Mouse (Mus musculus) G1E (cell line): Measurements from ENCODE around the gene Cd47. TPM values are rescaled to one million over a fixed set of nuclear protein-coding genes. Genes with fewer than 3 reads are reported as not detected.

ENCODE experiments used
- ATAC-seq: 2 replicates; pipeline ENCODE4 v1.8.0; 2016; ENCODE audit warnings: mild to moderate bottlenecking; ENCODE audit not compliant: insufficient number of reproducible peaks, poor library complexity, low FRiP score, severe bottlenecking; ENCODE audit errors: extremely low read depth
- DNase-seq: peaks from one replicate; pipeline ENCODE4 v3.0.0; 2012; ENCODE audit warnings: low spot score
- H3K27me3 ChIP-seq: 2 replicates; pipeline ENCODE4 v1.6.1; 2012; ENCODE audit warnings: mild to moderate bottlenecking, low read length, inconsistent platforms; ENCODE audit not compliant: insufficient read depth
- H3K36me3 ChIP-seq: replicated peaks from 2 replicates; pipeline ENCODE3; 2012; ENCODE audit warnings: mild to moderate bottlenecking, inconsistent platforms
- H3K4me1 ChIP-seq: 2 replicates; pipeline ENCODE4 v1.6.1; 2012; ENCODE audit warnings: low read depth, low read length, inconsistent platforms, mixed read lengths; ENCODE audit not compliant: insufficient read depth
- H3K4me3 ChIP-seq: 2 replicates; pipeline ENCODE4 v1.5.1; 2012; ENCODE audit warnings: low read depth, mild to moderate bottlenecking, inconsistent platforms, low read length, moderate library complexity, mixed read lengths
- H3K9me3 ChIP-seq: replicated peaks from 2 replicates; pipeline ENCODE4 v1.6.1; 2012; ENCODE audit warnings: inconsistent platforms
- CTCF ChIP-seq: IDR thresholded peaks from 2 replicates; pipeline ENCODE4 v1.5.1; 2012; ENCODE audit warnings: low read depth, low read length, inconsistent platforms, mixed read lengths
- GATA1 ChIP-seq: IDR thresholded peaks from 2 replicates; pipeline ENCODE4 v1.6.1; 2012; ENCODE audit warnings: borderline replicate concordance, low read length, inconsistent platforms, mixed read lengths
- GATA2 ChIP-seq: IDR thresholded peaks from 2 replicates; pipeline ENCODE4 v1.6.1; 2012; ENCODE audit warnings: low read depth, low read length, inconsistent platforms, borderline replicate concordance
- POLR2AphosphoS5 ChIP-seq: IDR thresholded peaks from 2 replicates; pipeline ENCODE4 v1.6.1; 2012; ENCODE audit warnings: low read depth, low read length, inconsistent platforms; ENCODE audit not compliant: insufficient replicate concordance
- TAL1 ChIP-seq: conservative IDR thresholded peaks from 2 replicates; pipeline ENCODE4 v1.6.1; 2012; ENCODE audit warnings: low read depth, low read length, inconsistent platforms, mixed read lengths
- polyA plus RNA-seq: library from polyadenylated mRNA; stranded (reverse); fragments of >175 nt; gene quantifications from 2 replicates; pipeline ENCODE4 v1.2.3, GENCODE M21; 2012
- total RNA-seq, 2 experiments: library from RNA; stranded (forward) in 1 of 2; stranded (reverse) in 1 of 2; fragments of 200-1000 nt in 1 of 2; fragments of >200 nt in 1 of 2; fragmentation: Nextera tagmentation in 1 of 2; gene quantifications; 2 replicates each; pipeline ENCODE4 v1.2.3; 2014 to 2017

The Cd47 gene
- total and polyA plus RNA-seq, 3 experiments = 88.8 to 451 (median 155) TPM

GRCm38 (mm10) chr16:49798790-49799189 is 1.5 kb upstream of the Cd47 start:
- H3K4me1 ChIP-seq = peaks cover 82% of the 10 kb centered on the region
- no peak for ATAC-seq
- H3K27me3 ChIP-seq = no peaks in the 10 kb centered on the region
- no peak for DNase-seq
- no peak overlapping the region for H3K4me3 ChIP-seq
- H3K36me3 ChIP-seq = no peaks in the 10 kb centered on the region
- TF ChIP-seq CTCF (no peak), TAL1 (no peak), GATA2 (no peak), POLR2AphosphoS5 (no peak), GATA1 (no peak)
- H3K9me3 ChIP-seq = no peaks in the 10 kb centered on the region

GRCm38 (mm10) chr16:49800996-49801395 is 663 bp downstream of the Cd47 start:
- H3K4me3 ChIP-seq = no peak overlapping the region
- no peak for TF ChIP-seq POLR2AphosphoS5
- TF ChIP-seq GATA2 = no peak
- no peak for TF ChIP-seq TAL1
- no peak for TF ChIP-seq CTCF
- no peak for TF ChIP-seq GATA1

GRCm38 (mm10) chr16:49801399-49801798 is 1.1 kb downstream of the Cd47 start:
- DNase-seq (no peak), ATAC-seq (no peak)
- Histone ChIP-seq H3K4me3 (no peak overlapping the region), H3K9me3 (no peaks in the 10 kb centered on the region), H3K36me3 (no peaks in the 10 kb centered on the region), H3K27me3 (no peaks in the 10 kb centered on the region), H3K4me1 (peaks cover 92% of the 10 kb centered on the region)
- TF ChIP-seq POLR2AphosphoS5 (no peak), CTCF (no peak), GATA1 (no peak), GATA2 (no peak), TAL1 (no peak)

More at GRCm38 (mm10) chr16:49800996-49801395, 663 bp downstream of the Cd47 start:
- DNase-seq (no peak), ATAC-seq (no peak)
- Histone ChIP-seq H3K36me3 (no peaks in the 10 kb centered on the region), H3K4me1 (peaks cover 93% of the 10 kb centered on the region), H3K9me3 (no peaks in the 10 kb centered on the region), H3K27me3 (no peaks in the 10 kb centered on the region)

DNA sequence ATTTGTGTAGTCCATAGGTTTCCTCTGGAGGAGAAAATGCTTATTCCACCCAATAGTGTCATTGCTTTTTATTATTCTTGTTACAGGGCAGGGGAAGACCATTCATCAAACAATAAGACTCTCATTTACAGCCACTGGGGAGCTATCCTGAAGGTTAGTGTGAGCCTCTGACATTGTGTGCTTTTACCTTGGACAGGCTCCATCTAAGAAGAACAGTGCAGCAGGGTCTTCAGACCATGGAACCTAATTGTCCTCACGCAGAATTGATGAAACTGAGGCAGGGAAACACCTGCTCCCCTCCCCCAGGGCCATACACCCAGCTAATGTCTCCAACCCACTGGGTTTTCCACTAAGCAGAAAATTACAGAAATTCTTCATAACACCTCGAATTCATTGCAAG is 2.7 kb downstream of the Cd47 start:
- DNase-seq (no peak), ATAC-seq (no peak)
- no peak for TF ChIP-seq GATA2
- TF ChIP-seq TAL1 = no peak
- TF ChIP-seq CTCF = no peak
- TF ChIP-seq GATA1 = no peak
- TF ChIP-seq POLR2AphosphoS5 = no peak
- Histone ChIP-seq H3K4me1 (peaks cover 92% of the 10 kb centered on the region), H3K36me3 (no peaks in the 10 kb centered on the region), H3K27me3 (no peaks in the 10 kb centered on the region), H3K9me3 (no peaks in the 10 kb centered on the region), H3K4me3 (no peak overlapping the region)

GRCm38 (mm10) chr16:49803932-49804461 is 3.7 kb downstream of the Cd47 start:
- Histone ChIP-seq H3K27me3 (no peaks in the 10 kb centered on the region), H3K4me1 (peaks cover 84% of the 10 kb centered on the region), H3K9me3 (no peaks in the 10 kb centered on the region), H3K4me3 (peak overlapping the region; percentile 60; the same call in 1 of the 2 replicates), H3K36me3 (no peaks in the 10 kb centered on the region)
- ATAC-seq = no peak
- no peak for DNase-seq
- TF ChIP-seq GATA1 = no peak
- TF ChIP-seq GATA2 = no peak
- TF ChIP-seq TAL1 = no peak
- TF ChIP-seq POLR2AphosphoS5 = no peak

DNA sequence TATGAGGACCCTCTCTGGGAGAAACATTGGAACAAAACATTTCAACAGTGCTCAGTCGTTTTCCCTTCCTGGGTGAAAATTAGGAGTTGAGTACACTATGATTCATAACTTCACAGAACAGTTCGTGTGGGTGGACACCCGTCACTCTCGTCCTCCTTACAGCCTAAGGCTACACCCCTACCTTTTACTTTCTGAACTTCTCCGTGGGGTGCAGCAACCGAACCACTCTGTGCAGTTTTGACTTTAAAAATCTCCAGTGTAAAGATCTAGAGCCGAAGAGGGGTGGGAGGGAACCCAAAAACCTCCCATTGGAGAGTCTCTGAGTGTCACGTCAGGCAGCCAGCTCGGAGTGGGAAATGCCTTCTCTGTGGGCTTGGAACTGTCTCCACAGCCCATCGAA is 6.6 kb downstream of the Cd47 start:
- TF ChIP-seq CTCF (no peak), TAL1 (no peak), GATA2 (no peak)
- Histone ChIP-seq H3K9me3 (no peaks in the 10 kb centered on the region), H3K4me1 (peaks cover 64% of the 10 kb centered on the region), H3K4me3 (no peak overlapping the region), H3K36me3 (no peaks in the 10 kb centered on the region), H3K27me3 (no peaks in the 10 kb centered on the region)
- DNase-seq = no peak
- no peak for ATAC-seq

DNA sequence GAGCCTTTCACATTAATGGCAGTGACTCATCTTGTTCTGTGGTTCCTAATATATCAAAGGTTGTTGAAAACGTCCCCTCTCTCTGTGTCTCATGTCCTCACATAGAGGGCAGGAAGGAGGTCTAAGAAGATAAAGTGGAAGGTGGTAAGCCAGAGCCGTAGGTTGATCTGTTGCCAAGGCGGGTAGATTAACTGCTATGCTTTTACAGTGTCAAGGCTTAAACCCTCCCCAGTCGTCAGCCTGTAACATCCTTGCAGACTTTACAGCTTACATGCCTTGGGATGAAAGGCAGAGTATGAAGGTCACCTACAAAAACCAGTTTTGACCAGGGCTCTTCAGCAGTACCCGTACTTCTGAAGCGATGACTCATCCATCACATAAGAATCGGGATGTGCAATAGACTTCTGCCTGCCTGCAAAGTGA is 7.1 kb downstream of the Cd47 start:
- ATAC-seq (0 out of 2 replicates have a peak, but pooled peaks have one; percentile 9), DNase-seq (no peak)
- Histone ChIP-seq H3K27me3 (no peaks in the 10 kb centered on the region), H3K36me3 (no peaks in the 10 kb centered on the region), H3K4me1 (peaks cover 63% of the 10 kb centered on the region), H3K9me3 (no peaks in the 10 kb centered on the region), H3K4me3 (no peak overlapping the region)
- TF ChIP-seq TAL1 = no peak
- no peak for TF ChIP-seq GATA1
- TF ChIP-seq CTCF = no peak
- no peak for TF ChIP-seq GATA2
- no peak for TF ChIP-seq POLR2AphosphoS5
